Mouse (Mus musculus) brown adipose tissue, adult 24 weeks (tissue): ENCODE data around the gene Akr1b10. TPM values are rescaled to one million over a fixed set of nuclear protein-coding genes. Genes with fewer than 3 reads are reported as not detected.
"Not testable (repeated sequence)": the region's sequence is repeated elsewhere in the genome, so short reads cannot be mapped to it uniquely, and the experiment has no call there.

Experiments
- H3K27ac ChIP-seq: fragments of 200-500 bp; replicated peaks from 2 replicates; pipeline ENCODE4 v1.5.1; 2012; ENCODE audit warnings: low read depth, mild to moderate bottlenecking, low read length
- H3K4me1 ChIP-seq: fragments of 200-500 bp; 2 replicates; pipeline ENCODE4 v1.6.1; 2012; ENCODE audit warnings: low read length, mixed read lengths; ENCODE audit not compliant: control insufficient read depth, insufficient read depth, insufficient read length
- H3K4me3 ChIP-seq: fragments of 200-500 bp; 2 replicates; pipeline ENCODE4 v1.5.1; 2012; ENCODE audit warnings: low read depth, mild to moderate bottlenecking, low read length, moderate library complexity; ENCODE audit not compliant: insufficient read depth
- polyA plus RNA-seq: library from polyadenylated mRNA; stranded (reverse); fragments of >200 nt; gene quantifications from 2 replicates; pipeline ENCODE4 v1.2.4, GENCODE M21; 2012; ENCODE audit not compliant: missing spikeins, insufficient read depth, insufficient read length

Gene Akr1b10
- 112 and 116 TPM in 2 replicates for polyA plus RNA-seq

DNA sequence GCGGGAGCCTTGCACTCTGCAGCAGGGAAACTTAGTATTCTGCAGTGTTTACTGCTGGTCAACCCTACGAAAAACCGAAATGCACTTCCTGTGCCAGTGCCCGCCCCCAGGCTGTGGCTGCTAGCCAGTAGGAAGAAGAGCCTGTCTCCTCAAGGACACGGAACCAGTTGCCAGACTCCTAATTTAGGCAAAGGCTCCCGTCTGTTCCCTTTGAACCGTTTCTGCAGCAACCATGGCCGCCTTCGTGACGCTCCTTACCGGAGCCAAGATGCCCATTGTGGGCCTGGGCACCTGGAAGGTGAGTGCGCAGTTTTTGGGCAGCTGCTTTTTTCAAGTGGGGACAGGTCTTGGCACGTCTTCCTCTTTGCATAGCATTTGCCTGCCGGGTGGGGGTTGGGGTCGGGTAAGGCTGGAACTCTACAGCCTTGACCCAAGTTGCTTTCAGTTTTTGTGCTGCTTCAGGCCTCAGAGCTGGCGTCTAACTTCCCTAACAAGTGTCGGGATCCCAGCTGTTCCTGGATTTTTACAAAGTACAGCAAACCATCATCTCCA lies at the start of gene Akr1b10:
TSS of gene Akr1b10 (plus strand) at position 109 of the 552 bp plus-strand sequence.
- Histone ChIP-seq H3K4me3 (peak within 1 kb of the TSS; percentile 90), H3K4me1 (no peaks in the 10 kb centered on the region), H3K27ac (peak within 1 kb of the TSS; percentile 61)

DNA sequence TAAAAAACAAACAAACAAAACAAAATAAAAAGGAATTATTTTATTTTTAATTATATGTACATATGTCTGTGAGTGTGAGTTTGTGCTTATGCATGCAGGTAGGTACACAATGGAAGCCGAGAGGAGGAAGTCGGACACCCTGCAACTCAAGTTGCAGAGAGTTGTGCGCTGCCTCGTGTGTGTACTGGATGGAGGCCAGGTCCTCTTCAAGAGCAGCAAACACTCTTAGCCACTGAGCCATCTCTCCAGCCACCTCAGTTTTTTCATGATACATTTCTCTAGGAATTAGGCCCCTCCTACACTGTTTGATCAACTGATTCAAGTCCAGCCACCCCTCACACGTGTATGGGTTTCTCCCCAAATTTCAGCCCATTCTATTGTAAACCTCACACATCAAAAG lies 49.3 kb upstream of the Akr1b10 start:
- H3K4me3 ChIP-seq = no peak overlapping the region
- H3K4me1 ChIP-seq = no peaks in the 10 kb centered on the region
- H3K27ac ChIP-seq = no peak overlapping the region

DNA sequence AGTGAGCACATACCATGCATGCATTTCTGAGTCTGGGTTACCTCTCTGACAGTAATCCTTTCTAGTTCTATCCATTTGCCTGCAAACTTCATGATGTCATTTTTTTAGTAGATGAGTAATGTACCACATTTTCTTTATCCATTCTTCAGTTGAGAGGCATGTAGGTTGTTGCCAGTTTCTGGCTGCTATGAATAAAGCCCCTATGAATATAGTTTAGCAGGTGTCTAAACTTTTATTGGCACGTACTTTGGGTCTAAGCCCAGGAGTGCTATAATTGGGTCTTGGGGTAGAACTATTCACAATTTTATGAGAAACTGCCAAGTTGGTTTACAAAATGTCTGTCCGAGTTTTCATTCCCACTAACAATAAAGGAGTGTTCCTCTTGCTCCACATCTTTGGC lies 46.2 kb upstream of the Akr1b10 start:
- Histone ChIP-seq H3K4me3 (no peak overlapping the region), H3K27ac (no peak overlapping the region), H3K4me1 (no peaks in the 10 kb centered on the region)

DNA sequence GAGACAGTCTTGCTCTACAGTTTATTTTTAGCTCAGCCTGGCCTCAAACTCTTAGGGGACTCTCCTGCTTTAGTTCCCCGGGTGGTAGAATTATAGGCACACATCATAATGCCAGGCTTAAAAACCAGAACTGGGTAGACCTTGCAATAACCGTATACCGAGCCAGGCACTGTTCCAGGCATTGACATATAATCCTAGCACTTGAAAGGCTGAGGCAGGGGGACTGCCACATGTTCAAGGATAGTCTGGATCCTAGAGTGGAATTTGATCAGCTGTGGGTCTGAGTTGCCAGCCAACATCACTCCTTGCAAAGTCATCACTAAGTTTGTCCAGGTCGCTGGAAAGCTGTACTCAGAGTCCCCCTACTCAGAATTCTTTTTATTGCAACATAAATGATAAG lies 42.0 kb upstream of the Akr1b10 start:
- H3K4me3 ChIP-seq = no peak overlapping the region
- H3K4me1 ChIP-seq = peaks cover 5% of the 10 kb centered on the region; the same call in 1 of the 2 replicates
- no peak overlapping the region for H3K27ac ChIP-seq

DNA sequence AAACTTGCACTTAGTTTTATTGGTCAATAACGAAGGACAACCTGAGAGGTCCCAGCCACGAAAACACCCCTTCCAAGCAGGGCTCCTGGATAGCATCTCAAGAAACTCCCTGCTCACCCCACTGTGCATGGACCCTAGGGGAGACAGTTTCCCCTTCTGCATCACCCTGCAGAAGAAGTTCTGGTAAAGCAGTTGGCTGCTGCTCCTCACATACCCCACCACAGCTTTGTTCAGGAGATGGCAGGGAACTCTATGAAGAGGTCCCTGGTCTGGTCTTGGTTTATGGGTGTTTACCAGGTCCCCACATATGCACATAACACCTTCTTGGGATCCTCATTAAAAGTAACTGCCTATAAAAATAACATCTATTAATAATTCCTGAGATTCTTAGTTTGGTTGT lies 41.5 kb upstream of the Akr1b10 start:
- Histone ChIP-seq H3K4me1 (peaks cover 5% of the 10 kb centered on the region; the same call in 1 of the 2 replicates), H3K4me3 (no peak overlapping the region), H3K27ac (no peak overlapping the region)

DNA sequence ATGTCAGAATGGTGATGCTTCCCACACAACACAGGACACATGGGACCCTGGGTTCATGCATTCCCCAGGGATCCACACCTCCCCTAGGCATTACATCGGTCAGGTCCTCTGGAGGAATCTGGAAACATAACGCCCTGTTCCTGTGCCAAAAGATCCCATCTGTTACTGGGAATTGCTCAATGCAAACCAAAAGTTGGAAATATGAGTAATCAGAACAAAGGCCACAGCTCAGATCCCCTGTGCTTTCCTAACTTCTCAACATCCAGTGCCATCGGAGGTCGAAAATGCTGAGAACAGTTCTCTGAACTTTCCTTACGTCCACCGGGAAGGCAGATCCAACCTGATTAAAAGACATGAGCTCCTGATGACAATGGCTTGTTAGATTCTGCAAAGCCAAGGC lies 40.6 kb upstream of the Akr1b10 start:
- H3K27ac ChIP-seq = peak overlapping the region; percentile 32; the same call in 1 of the 2 replicates
- peaks cover 5% of the 10 kb centered on the region; the same call in 1 of the 2 replicates for H3K4me1 ChIP-seq
- no peak overlapping the region for H3K4me3 ChIP-seq

DNA sequence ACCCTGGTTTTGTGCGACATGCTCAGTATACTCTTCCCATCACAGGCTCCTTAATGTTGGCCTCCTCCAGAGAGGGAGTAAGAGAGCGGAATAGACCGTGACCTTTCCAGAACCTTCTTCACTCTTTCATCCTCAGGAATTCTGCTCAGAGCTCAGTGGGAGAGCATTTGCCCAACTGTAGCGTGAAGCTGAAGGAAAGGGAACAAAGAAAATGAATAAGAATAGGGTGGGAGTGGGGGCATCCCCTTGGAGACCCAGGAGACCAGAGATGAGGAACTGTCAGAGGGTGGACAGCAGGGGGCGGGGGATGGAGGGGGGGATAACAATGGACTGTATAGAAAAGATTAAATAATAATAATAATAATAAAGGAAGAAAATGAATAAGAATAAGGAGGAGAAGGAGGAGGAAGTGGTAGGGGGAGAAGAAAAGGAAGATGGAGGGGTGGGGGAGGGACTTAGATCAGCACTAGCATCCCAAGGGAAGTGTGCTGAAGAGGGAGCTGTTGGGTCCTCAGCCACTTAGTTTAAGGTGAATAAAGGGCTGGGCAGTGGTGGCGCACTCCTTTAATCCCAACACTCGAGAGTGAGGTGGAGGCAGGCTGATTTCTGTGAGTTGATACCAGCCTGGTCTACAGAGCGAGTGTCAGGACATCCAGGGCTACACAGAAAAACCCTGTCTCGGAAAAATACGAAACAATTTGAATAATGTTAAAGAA lies 39.7 kb upstream of the Akr1b10 start:
- H3K27ac ChIP-seq = no peak overlapping the region
- no peak overlapping the region for H3K4me3 ChIP-seq
- peaks cover 5% of the 10 kb centered on the region; the same call in 1 of the 2 replicates for H3K4me1 ChIP-seq

DNA sequence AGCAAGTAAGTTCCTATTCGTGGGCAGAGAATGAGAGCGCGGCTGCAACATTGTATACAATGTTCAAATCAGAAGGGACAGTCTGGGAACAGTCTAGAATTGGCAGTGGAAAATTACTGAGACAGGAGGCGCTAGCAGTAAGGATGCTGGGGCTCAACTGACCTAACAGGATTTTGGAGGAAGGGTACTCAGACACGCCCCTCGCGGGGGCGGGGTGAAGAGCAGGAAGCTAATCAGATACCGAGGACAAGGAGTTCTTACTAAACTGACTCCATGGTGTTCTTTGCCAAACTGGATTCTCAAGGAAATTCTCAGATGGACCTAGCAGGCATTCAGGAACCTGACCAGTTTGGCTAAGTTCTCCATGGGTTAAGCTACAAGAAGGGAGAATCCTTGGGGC lies 39.1 kb upstream of the Akr1b10 start:
- peaks cover 5% of the 10 kb centered on the region; the same call in 1 of the 2 replicates for H3K4me1 ChIP-seq

DNA sequence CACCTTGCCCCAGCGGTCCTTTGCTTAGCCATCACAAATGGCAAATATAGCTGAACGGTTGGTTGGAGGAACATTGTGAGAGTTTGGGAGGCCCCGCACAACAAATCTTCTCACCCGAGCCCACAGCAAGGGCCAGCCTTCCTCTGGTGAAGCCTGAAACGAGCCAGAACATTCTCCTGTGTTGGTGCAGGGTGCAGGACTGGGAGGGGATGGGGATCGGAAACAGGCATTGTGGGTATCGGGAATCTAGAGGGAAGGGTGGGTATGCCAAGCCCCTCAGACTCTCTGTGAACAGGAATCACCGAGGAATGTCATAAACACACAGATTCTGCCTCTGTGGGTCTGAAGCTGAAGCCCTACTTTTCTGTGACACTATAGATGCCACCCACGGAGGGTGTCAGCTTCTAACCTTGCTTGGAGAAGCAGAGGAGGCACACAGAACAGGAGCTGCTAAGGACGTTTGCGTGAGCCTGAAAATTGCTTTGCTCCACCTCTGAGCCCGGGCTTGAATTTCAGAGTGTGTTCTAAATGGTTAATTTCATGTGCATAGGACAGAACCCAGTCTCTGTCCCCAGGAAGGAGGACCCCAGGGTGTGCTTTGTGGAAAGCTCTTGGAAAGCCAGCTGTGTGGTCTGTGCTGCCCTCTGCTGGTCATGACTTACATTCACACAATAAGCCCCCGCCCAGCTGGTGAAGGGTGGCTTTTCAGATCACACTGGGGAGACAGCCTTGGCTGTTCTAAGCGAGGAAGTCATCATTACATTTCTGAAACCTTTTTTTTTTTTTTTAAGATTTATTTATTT lies 37.7 kb upstream of the Akr1b10 start:
- H3K4me1 ChIP-seq = peaks cover 5% of the 10 kb centered on the region; the same call in 1 of the 2 replicates
- no peak overlapping the region for H3K27ac ChIP-seq
- H3K4me3 ChIP-seq = no peak overlapping the region

More for the DNA sequence above, 39.1 kb upstream of the Akr1b10 start:
- H3K27ac ChIP-seq = no peak overlapping the region
- H3K4me3 ChIP-seq = no peak overlapping the region

DNA sequence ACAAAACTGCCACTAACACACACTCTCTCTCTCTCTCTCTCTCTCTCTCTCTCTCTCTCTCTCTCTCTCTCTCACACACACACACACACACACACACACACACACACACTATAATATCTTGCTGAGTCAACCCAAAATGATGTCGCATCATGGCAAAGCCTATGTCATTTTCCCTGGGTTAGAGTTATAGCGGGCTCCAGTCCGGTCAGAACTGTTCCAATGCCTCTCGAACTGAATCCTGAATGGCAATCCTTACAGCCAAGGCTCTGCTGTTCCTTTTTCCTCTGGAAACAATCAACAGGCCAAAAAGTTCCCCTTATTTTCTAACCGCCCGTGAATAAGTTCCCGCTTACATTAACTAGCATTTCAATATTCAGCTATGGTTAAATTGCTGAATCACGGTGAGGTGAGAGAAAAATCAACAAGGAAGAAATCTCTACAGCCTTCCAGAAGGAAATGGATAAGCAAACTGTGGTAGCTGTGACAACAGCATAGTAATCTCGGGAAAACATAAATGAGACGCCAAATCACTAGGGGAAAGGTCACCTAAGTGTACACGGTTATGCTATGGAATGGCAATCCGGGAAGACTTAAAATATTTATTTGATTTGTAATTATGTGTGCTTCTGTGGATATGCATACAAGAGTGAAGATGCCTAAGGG lies 33.9 kb upstream of the Akr1b10 start:
- Histone ChIP-seq H3K27ac (no peak overlapping the region), H3K4me3 (no peak overlapping the region), H3K4me1 (0 out of 2 replicates have a peak, but pooled peaks cover 2% of the 10 kb centered on the region)

DNA sequence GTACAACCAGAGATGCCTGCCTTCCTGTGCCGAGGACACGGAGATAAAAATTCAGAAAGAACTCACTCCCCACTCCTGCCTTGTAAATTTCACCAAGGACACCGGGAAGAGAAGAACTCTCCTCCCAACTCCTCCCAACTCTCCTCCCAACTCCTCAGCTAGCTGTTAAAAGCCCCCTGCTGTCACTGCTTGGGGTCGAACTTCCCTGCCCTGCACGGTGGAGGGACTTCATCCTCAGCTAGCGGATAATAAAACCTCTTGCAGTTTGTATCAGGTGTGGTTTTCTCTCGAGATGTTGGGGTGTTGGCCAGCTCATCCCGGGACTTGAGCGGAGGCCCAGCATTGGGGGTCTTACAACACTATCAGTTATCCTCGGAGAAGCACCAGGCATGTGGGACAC lies 32.5 kb upstream of the Akr1b10 start:
- not testable (repeated sequence) for H3K4me3 ChIP-seq

DNA sequence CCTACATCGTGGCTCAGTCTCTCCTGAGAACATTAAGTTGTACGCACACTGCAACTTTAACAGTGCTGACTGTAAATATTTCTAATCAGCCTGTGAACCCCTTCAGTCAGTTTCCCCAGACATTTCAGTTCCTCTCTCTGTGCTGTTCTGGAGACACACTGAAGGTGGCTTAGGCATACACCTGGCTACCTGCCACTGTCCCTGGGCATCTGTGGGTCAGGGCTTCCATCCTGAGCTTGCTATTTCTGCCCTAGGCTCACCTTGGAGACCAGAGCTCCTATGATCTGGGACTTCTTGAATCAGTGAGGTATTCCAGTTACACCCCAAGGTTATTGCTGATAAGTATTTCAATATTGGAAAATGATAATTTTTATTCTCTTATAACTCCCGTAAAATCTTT lies 31.6 kb upstream of the Akr1b10 start:
- Histone ChIP-seq H3K4me1 (no peaks in the 10 kb centered on the region), H3K27ac (no peak overlapping the region), H3K4me3 (no peak overlapping the region)

More for the DNA sequence above, 32.5 kb upstream of the Akr1b10 start:
- not testable (repeated sequence) for H3K27ac ChIP-seq, H3K4me1 ChIP-seq

DNA sequence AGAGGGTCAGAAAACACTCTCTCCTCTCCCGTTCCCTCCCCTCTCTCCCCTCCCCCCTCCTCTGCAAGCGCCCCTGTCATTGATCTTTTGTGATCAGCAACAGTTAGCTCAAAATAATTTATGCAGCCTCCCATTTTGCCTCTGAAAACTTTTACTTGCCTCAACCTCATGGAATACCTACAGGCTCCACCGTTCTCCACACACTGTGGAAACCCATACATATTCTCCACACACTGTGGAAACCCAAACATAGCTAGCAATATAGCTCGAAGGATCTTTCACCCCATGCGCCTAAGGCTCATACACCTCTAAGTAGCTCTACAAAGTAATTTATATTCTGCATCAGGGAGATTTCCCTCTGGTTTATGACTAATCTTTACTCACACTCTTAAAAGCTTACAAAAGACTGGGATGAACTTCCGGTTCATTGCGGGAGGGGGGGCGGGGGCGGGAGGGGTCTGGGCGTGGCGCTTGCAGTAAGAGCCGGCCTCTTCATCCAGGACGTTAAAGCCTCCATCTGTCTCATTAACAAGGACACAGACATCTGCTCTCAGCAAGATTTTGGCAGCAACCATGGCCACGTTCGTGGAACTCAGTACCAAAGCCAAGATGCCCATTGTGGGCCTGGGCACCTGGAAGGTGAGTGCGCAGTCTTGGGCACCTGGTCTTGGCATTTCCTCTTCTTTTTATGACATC lies 30.2 kb upstream of the Akr1b10 start, which contains the start of gene Akr1b8:
TSS of gene Akr1b8 (plus strand) at position 462 of the 696 bp plus-strand sequence.
- Histone ChIP-seq H3K4me1 (no peaks in the 10 kb centered on the region), H3K4me3 (peak within 1 kb of the TSS; percentile 60), H3K27ac (peak within 1 kb of the TSS; percentile 68)
